Mouse (Mus musculus): ENCODE results near the gene Pla2g10. TPM values are rescaled to one million over a fixed set of nuclear protein-coding genes. Genes with fewer than 3 reads are reported as not detected.
"Not testable (repeated sequence)": the region's sequence is repeated elsewhere in the genome, so short reads cannot be mapped to it uniquely, and the experiment has no call there.

Gene Pla2g10
- polyA plus RNA-seq, 1 experiment from 2014 or later, result 0.47 TPM

- no peaks in the 10 kb centered on the region for H3K27me3 ChIP-seq
- H3K9ac ChIP-seq (replicated peaks), result no peak overlapping the region
- 86% methylated on average over 2 of the region's 2 CpGs for WGBS
- H3K27ac ChIP-seq, result no peak overlapping the region
- H3K36me3 ChIP-seq, result no peaks in the 10 kb centered on the region
- no peak overlapping the region for H3K4me2 ChIP-seq (replicated peaks)
- H3K9me3 ChIP-seq, result no peaks in the 10 kb centered on the region
- no peak for ATAC-seq
- no peaks in the 10 kb centered on the region for H3K4me1 ChIP-seq (replicated peaks)
- H3K4me3 ChIP-seq (replicated peaks), result no peak overlapping the region
Measured at GRCm38 (mm10) chr16:13716821-13717553, 13.8 kb downstream of the Pla2g10 start.

- no peak overlapping the region for H3K4me3 ChIP-seq (replicated peaks)
- H3K36me3 ChIP-seq, result no peaks in the 10 kb centered on the region
- 90% methylated on average over 3 of the region's 3 CpGs for WGBS
- H3K4me1 ChIP-seq (replicated peaks), result no peaks in the 10 kb centered on the region
- ATAC-seq, result no peak
- no peaks in the 10 kb centered on the region for H3K27me3 ChIP-seq
- no peaks in the 10 kb centered on the region for H3K9me3 ChIP-seq
- H3K4me2 ChIP-seq (replicated peaks), result no peak overlapping the region
- H3K9ac ChIP-seq (replicated peaks), result no peak overlapping the region
- H3K27ac ChIP-seq, result no peak overlapping the region
Measured at GRCm38 (mm10) chr16:13714910-13715309, 15.9 kb downstream of the Pla2g10 start.

- no peak for ATAC-seq
- peaks cover 52% of the 10 kb centered on the region for H3K36me3 ChIP-seq
- 96% methylated on average over 10 of the region's 10 CpGs for WGBS
Measured at GRCm38 (mm10) chr16:13704676-13705075, 26.1 kb downstream of the Pla2g10 start.

GRCm38 (mm10) chr16:13702184-13702583 lies 28.6 kb downstream of the Pla2g10 start:
- WGBS, result 97% methylated on average over 7 of the region's 7 CpGs
- ATAC-seq, result no peak
- no peaks in the 10 kb centered on the region for H3K9me3 ChIP-seq
- H3K4me2 ChIP-seq (replicated peaks), result no peak overlapping the region
- H3K36me3 ChIP-seq, result peaks cover 74% of the 10 kb centered on the region
- no peak overlapping the region for H3K9ac ChIP-seq (replicated peaks)
- no peaks in the 10 kb centered on the region for H3K4me1 ChIP-seq (replicated peaks)
- H3K27me3 ChIP-seq, result no peaks in the 10 kb centered on the region
- H3K27ac ChIP-seq, result no peak overlapping the region
- no peak overlapping the region for H3K4me3 ChIP-seq (replicated peaks)

More at GRCm38 (mm10) chr16:13704676-13705075, 26.1 kb downstream of the Pla2g10 start:
- H3K9ac ChIP-seq (replicated peaks), result no peak overlapping the region
- H3K27ac ChIP-seq, result no peak overlapping the region
- no peaks in the 10 kb centered on the region for H3K9me3 ChIP-seq
- no peaks in the 10 kb centered on the region for H3K4me1 ChIP-seq (replicated peaks)
- no peak overlapping the region for H3K4me2 ChIP-seq (replicated peaks)
- no peak overlapping the region for H3K4me3 ChIP-seq (replicated peaks)
- no peaks in the 10 kb centered on the region for H3K27me3 ChIP-seq

- Histone ChIP-seq H3K27me3 (no peaks in the 10 kb centered on the region), H3K4me2 (replicated peaks) (no peak overlapping the region), H3K36me3 (peaks cover 86% of the 10 kb centered on the region), H3K9ac (replicated peaks) (no peak overlapping the region), H3K9me3 (no peaks in the 10 kb centered on the region), H3K27ac (no peak overlapping the region), H3K4me3 (replicated peaks) (no peak overlapping the region), H3K4me1 (replicated peaks) (no peaks in the 10 kb centered on the region)
- no peak for ATAC-seq
- WGBS, result 94% methylated on average over 7 of the region's 7 CpGs
Measured at GRCm38 (mm10) chr16:13698998-13699397, 31.8 kb downstream of the Pla2g10 start.

DNA sequence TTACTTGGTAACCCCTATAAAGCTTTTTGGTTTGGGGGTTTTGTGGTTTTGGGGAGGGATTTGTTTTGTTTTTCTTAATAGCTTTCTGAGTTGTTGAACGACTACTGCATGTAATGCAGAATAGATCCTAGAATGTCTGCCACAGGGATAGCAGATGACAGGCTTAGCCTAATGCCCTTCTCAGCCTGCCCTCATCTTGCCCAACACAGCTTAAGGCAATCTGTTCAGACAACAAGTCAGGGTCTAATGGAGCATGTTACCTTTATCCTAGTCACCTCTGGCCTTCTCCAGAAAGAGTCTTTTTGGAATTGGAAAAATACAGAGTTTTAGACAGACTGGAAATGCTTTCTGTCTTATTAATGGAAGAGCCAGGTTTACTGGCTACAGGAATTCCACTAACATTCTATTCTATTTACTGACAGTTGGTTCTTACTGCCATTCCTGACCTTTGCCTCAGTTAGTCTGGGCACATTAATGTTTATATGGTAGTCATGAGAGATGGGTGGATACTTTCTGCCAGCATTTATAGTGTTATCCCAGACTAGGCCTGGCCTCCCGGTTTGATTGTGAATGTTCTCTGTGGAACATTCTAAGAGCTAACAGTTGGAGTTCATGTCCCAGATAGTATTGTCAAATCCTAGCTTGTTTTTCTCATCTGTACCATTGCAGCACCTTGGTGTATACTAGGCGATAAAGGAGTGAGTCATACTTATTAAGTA lies 52.0 kb downstream of the Pla2g10 start:
- no peaks in the 10 kb centered on the region for H3K27me3 ChIP-seq
- WGBS, result 93% methylated on average over 3 of the region's 3 CpGs
- no peak overlapping the region for H3K4me2 ChIP-seq (replicated peaks)

DNA sequence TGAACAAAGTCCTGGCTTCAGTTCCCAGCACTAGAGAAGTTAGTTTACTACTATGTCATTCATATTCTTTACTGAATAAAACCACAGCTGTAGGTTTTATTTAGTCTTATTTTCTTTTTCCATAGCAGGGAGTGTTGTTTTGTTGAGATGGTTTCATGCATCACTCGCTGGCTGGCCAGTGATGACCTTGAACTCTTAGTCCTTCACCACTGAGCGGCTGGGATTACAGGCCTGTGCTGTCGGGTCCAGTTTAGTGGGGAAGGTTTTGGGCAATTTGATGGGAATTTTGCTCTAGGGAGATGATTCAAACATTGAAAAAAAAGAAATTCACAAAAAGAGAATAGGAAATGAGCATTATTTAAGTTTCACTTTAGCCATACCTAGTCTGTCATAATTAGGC lies 56.3 kb downstream of the Pla2g10 start:
- Histone ChIP-seq H3K36me3 (peaks cover 27% of the 10 kb centered on the region), H3K27me3 (no peaks in the 10 kb centered on the region), H3K4me1 (replicated peaks) (peaks cover 14% of the 10 kb centered on the region), H3K9me3 (no peaks in the 10 kb centered on the region), H3K4me2 (replicated peaks) (no peak overlapping the region), H3K4me3 (replicated peaks) (no peak overlapping the region), H3K27ac (no peak overlapping the region), H3K9ac (replicated peaks) (no peak overlapping the region)
- WGBS, result 89% methylated on average over 3 of the region's 3 CpGs
- no peak for ATAC-seq

More for the DNA sequence above, 52.0 kb downstream of the Pla2g10 start:
- no peak for ATAC-seq
- H3K9me3 ChIP-seq, result no peaks in the 10 kb centered on the region
- peaks cover 30% of the 10 kb centered on the region for H3K36me3 ChIP-seq
- no peak overlapping the region for H3K27ac ChIP-seq
- H3K4me3 ChIP-seq (replicated peaks), result no peak overlapping the region
- no peak overlapping the region for H3K9ac ChIP-seq (replicated peaks)
- no peaks in the 10 kb centered on the region; the same call in 1 of the 2 replicates for H3K4me1 ChIP-seq (replicated peaks)

DNA sequence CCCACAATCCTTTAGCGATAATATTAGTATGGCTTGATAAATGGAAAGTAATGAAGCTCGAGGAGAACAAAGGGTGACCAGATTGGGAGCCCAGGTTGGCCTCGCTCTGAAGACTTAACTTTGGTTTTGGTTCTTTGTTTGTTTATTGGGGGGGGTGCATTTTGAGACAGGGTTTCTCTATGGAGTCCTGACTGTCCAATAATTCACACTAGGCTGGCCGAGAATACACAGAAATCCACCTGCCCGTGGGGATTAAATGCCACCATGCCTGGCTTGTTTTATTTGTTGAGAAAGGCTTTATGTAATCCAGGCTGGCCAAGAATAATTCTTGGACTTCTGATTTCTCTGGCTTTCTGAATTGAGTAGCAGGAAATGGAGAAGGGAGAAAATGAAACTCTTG lies 57.7 kb downstream of the Pla2g10 start:
- H3K9me3 ChIP-seq, result no peaks in the 10 kb centered on the region
- H3K9ac ChIP-seq (replicated peaks), result peak overlapping the region; percentile 97; the same call in 1 of the 2 replicates
- H3K4me1 ChIP-seq (replicated peaks), result peaks cover 19% of the 10 kb centered on the region
- H3K27me3 ChIP-seq, result no peaks in the 10 kb centered on the region
- no peak for ATAC-seq
- peak overlapping the region; percentile 85 for H3K4me2 ChIP-seq (replicated peaks)
- WGBS, result 75% methylated on average over 5 of the region's 5 CpGs
- H3K36me3 ChIP-seq, result peaks cover 20% of the 10 kb centered on the region
- no peak overlapping the region for H3K27ac ChIP-seq
- peak overlapping the region; percentile 93 for H3K4me3 ChIP-seq (replicated peaks)

DNA sequence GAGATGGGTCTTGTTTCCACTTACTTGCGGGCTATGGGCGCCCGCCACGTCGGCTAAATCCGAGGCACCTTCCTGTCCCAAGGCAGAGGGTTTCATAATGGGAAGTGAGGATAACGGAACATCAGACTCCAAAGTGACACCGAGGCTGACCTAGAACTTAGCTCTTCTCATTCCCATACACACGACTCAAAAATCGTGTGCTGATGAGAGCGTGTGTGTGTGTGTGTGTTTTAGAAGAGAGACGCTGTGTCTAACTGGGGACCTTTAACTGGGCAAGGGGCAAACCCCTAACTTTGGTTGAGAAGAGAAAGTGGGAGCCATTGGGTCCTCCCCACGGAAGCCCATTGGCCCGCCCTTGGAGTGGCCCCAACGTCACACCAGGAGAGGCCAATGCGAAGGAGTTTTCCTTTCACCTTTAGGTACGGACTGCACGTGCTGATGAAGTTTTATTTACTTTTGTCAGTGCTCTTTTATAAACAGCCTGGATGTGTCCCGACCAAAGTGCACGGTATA lies 58.3 kb downstream of the Pla2g10 start:
- Histone ChIP-seq H3K9me3 (no peaks in the 10 kb centered on the region), H3K36me3 (peaks cover 14% of the 10 kb centered on the region), H3K27me3 (no peaks in the 10 kb centered on the region), H3K9ac (replicated peaks) (peak overlapping the region; percentile 97), H3K4me1 (replicated peaks) (peaks cover 21% of the 10 kb centered on the region), H3K4me2 (replicated peaks) (peak overlapping the region; percentile 85), H3K27ac (peak overlapping the region; percentile 74), H3K4me3 (replicated peaks) (peak overlapping the region; percentile 93)
- peak; percentile 9 for ATAC-seq
- WGBS, result 1% methylated on average over 20 of the region's 20 CpGs

GRCm38 (mm10) chr16:13671685-13672385 lies 58.9 kb downstream of the Pla2g10 start, which contains the start of the genes Bfar and 3110001I22Rik:
Gene Bfar (plus strand): TSS chr16:13671858.
Gene 3110001I22Rik (plus strand): TSS chr16:13671929.
- peak within 1 kb of the TSS; percentile 97 for H3K9ac ChIP-seq (replicated peaks)
- H3K4me3 ChIP-seq (replicated peaks), result peak within 1 kb of the TSS; percentile 93
- H3K4me1 ChIP-seq (replicated peaks), result peaks cover 28% of the 10 kb centered on the region
- peak; percentile 95 for ATAC-seq
- H3K36me3 ChIP-seq, result peaks cover 8% of the 10 kb centered on the region
- H3K9me3 ChIP-seq, result no peaks in the 10 kb centered on the region
- H3K4me2 ChIP-seq (replicated peaks), result peak within 1 kb of the TSS; percentile 85
- H3K27ac ChIP-seq, result peak within 1 kb of the TSS; percentile 75
- no peaks in the 10 kb centered on the region for H3K27me3 ChIP-seq
- WGBS, result under 1% methylated on average over 54 of the region's 54 CpGs

DNA sequence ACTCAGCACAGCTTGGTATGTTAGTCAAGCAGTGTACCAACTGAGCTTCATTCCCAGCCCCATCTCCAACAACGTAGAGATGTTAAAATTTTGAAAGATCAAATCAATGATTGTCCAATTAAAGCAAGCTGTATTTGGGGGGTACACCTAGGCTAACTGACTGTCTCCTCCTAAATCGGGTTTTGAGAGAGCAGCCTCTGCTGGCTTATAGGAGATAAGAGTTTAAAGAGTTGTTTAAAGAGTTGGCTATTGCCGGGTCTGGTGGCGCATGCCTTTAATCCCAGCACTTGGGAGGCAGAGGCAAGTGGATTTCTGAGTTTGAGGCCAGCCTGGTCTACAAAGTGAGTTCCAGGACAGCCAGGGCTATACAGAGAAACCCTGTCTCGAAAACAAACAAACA lies 59.9 kb downstream of the Pla2g10 start:
- Histone ChIP-seq H3K4me2 (replicated peaks) (peak overlapping the region; percentile 85), H3K4me1 (replicated peaks) (peaks cover 29% of the 10 kb centered on the region)
- H3K9ac ChIP-seq (replicated peaks); ATAC-seq; H3K9me3 ChIP-seq; H3K36me3 ChIP-seq; H3K27ac ChIP-seq; H3K27me3 ChIP-seq; H3K4me3 ChIP-seq (replicated peaks): not testable (repeated sequence)
- 77% methylated on average over 5 of the region's 5 CpGs for WGBS

DNA sequence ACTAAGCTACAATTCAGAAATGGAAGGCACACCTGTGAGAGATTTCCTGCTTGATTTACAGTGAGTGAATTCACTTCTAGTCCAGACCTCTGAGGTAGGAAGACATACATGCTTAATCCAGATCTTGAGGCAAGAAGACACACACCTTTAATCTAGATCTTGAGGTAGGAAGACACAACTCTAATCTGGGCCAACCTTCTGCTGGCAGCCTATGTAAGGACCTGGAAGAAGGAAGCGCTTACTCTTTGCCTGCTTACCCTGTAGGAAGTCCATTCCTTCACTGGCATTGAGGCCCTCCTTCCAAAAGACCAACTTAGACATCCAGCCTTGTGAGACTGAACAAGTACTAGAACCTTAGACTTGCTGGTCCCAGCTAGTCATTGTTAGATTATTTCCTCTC lies 61.5 kb downstream of the Pla2g10 start:
- ATAC-seq, result no peak
- peaks cover 29% of the 10 kb centered on the region for H3K4me1 ChIP-seq (replicated peaks)

More for the DNA sequence above, 61.5 kb downstream of the Pla2g10 start:
- peaks cover 10% of the 10 kb centered on the region for H3K36me3 ChIP-seq
- no peak overlapping the region for H3K4me3 ChIP-seq (replicated peaks)
- H3K9me3 ChIP-seq, result no peaks in the 10 kb centered on the region
- H3K27ac ChIP-seq, result no peak overlapping the region
- H3K9ac ChIP-seq (replicated peaks), result no peak overlapping the region
- 88% methylated on average over 1 of the region's 1 CpGs for WGBS
- no peaks in the 10 kb centered on the region for H3K27me3 ChIP-seq
- no peak overlapping the region for H3K4me2 ChIP-seq (replicated peaks)

All from midbrain, embryonic 13.5 days (tissue).